Comparison of ENCODE assay signal across 10 mouse cellular contexts in the genomic region with DNA sequence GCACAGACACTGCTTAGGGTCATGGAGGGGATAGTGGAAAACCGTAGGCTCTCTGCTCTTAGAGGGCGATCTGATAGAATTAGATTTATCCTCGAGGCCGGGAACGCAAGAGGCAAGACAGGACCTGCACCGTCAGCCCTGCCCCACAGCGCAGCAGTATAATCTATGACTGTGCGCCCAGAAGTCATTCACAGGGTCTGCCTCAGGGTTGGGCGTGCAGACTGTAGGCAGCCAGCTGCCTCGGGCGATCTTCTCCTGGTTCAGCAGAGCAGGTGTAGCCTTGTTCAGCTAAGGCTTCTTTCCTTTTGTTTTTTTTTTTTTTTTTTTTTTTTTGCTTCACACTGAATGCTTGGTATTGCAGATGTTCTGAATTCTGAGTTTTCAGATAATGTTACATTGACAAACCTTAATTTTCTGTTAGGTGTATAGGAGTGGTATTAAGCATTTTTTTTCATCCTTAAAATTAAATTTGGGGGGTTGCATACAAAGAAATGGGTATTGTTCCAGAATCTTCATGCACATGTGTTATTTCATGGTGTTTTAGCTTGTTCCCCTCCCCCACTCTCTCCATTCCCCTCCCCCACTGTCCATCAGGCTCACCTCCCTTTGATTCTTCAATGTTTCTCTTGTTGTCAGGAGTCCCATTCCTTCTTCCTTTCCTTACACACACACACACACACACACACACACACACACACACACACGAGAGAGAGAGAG. TPM values are rescaled to one million over a fixed set of nuclear protein-coding genes. Genes with fewer than 3 reads are reported as not detected.
DNase-seq lines count a peak whose midpoint lies in the region; ATAC-seq lines count a peak whose summit lies in the region.
"Had no signal": no experiment of that assay in that cellular context is flagged by ENCODE, and none has a peak within 500 bp of the region (broad histone marks: within the 10 kb centered on the region; RNA-seq: fewer than 3 reads in every experiment).

No protein-coding gene starts in this region.

- no peak for ATAC-seq in heart, embryonic 15.5 days (replicated peaks; ENCODE audit: insufficient number of reproducible peaks, insufficient read depth, low FRiP score, low read depth)
- ATAC-seq in neural tube, embryonic 12.5 days (ENCODE audit: low FRiP score, low read depth) = no peak
- ATAC-seq in embryonic facial prominence, embryonic 14.5 days (ENCODE audit: low read depth) = no peak

- H3K9ac ChIP-seq in heart, embryonic 15.5 days = no peak overlapping the region
- H3K9ac ChIP-seq in neural tube, embryonic 12.5 days = no peak overlapping the region
- H3K9ac ChIP-seq in embryonic facial prominence, embryonic 14.5 days (ENCODE audit: low read depth, low read length) = no peak overlapping the region

- no peaks in the 10 kb centered on the region for H3K27me3 ChIP-seq in heart, embryonic 15.5 days
- H3K27me3 ChIP-seq in neural tube, embryonic 12.5 days (replicated peaks) = no peaks in the 10 kb centered on the region
- no peaks in the 10 kb centered on the region for H3K27me3 ChIP-seq in embryonic facial prominence, embryonic 14.5 days (replicated peaks; ENCODE audit: control insufficient read depth, insufficient read depth, low read length)

- H3K27ac ChIP-seq in heart, embryonic 15.5 days = no peak overlapping the region
- no peak overlapping the region for H3K27ac ChIP-seq in neural tube, embryonic 12.5 days
- H3K27ac ChIP-seq in embryonic facial prominence, embryonic 14.5 days (replicated peaks; ENCODE audit: low read depth, low read length) = no peak overlapping the region
- H3K27ac ChIP-seq: heart, adult 2 months had no signal

- H3K4me2 ChIP-seq in heart, embryonic 15.5 days = 0 out of 2 replicates have a peak overlapping the region, but pooled peaks have one; percentile 2
- 0 out of 2 replicates have a peak overlapping the region, but pooled peaks have one; percentile 16 for H3K4me2 ChIP-seq in neural tube, embryonic 12.5 days (replicated peaks)
- H3K4me2 ChIP-seq in embryonic facial prominence, embryonic 14.5 days (ENCODE audit: low read depth, low read length) = no peak overlapping the region

- no peaks in the 10 kb centered on the region for H3K36me3 ChIP-seq in heart, embryonic 15.5 days
- H3K36me3 ChIP-seq in neural tube, embryonic 12.5 days = no peaks in the 10 kb centered on the region
- no peaks in the 10 kb centered on the region for H3K36me3 ChIP-seq in embryonic facial prominence, embryonic 14.5 days (ENCODE audit: control insufficient read depth, insufficient read depth, low read length)

- no peak for DNase-seq in heart, postnatal 4 days
- DNase-seq in neural tube, embryonic 10.5 days (ENCODE audit: extremely low spot score, low spot score) = no peak
- peak; percentile 72 for DNase-seq in embryonic facial prominence, embryonic 14.5 days (ENCODE audit: low spot score)
- DNase-seq in thymus, postnatal 36 days = peak; percentile 54 to 77
- DNase-seq in lung, postnatal 4 days = no peak
- DNase-seq in spleen, adult 18-20 months = no peak
- DNase-seq: heart, adult 2 months; lung, postnatal 14 days had no signal

- 46% methylated on average over 11 of the region's 12 CpGs for WGBS in heart, embryonic 15.5 days
- WGBS in neural tube, embryonic 12.5 days = 34% methylated on average over 11 of the region's 12 CpGs
- 44% methylated on average over 11 of the region's 12 CpGs for WGBS in embryonic facial prominence, embryonic 14.5 days

- no peaks in the 10 kb centered on the region for H3K9me3 ChIP-seq in heart, embryonic 15.5 days (replicated peaks)
- H3K9me3 ChIP-seq in neural tube, embryonic 12.5 days = no peaks in the 10 kb centered on the region
- H3K9me3 ChIP-seq in embryonic facial prominence, embryonic 14.5 days (ENCODE audit: control insufficient read depth, low read length) = no peaks in the 10 kb centered on the region

- peaks cover 10% of the 10 kb centered on the region for H3K4me1 ChIP-seq in heart, embryonic 15.5 days (replicated peaks)
- H3K4me1 ChIP-seq in neural tube, embryonic 12.5 days = peaks cover 3% of the 10 kb centered on the region; the same call in 1 of the 2 replicates
- peaks cover 7% of the 10 kb centered on the region; the same call in 1 of the 2 replicates for H3K4me1 ChIP-seq in embryonic facial prominence, embryonic 14.5 days (ENCODE audit: control insufficient read depth, insufficient read depth, low read length)

- no peak overlapping the region for H3K4me3 ChIP-seq in heart, embryonic 15.5 days
- no peak overlapping the region for H3K4me3 ChIP-seq in neural tube, embryonic 12.5 days
- H3K4me3 ChIP-seq in embryonic facial prominence, embryonic 14.5 days (ENCODE audit: low read depth, low read length) = no peak overlapping the region
- H3K4me3 ChIP-seq: heart, adult 2 months had no signal

RNA-seq across cellular contexts. Expression of a gene that starts 4.7 kb away (rescaled TPM):
- polyA plus RNA-seq in heart, embryonic 15.5 days (2015; fragmentation: Nextera tagmentation; extraction: Ambion mirVana) = 10.8 and 14.5 TPM in 2 replicates
- 10 to 100 TPM; 27.0 to 28.1 TPM for total RNA-seq in heart, postnatal 4 days (2021)
- polyA plus RNA-seq in neural tube, embryonic 12.5 days (2016; fragmentation: Nextera tagmentation; extraction: Ambion mirVana) = 37.8 and 40.8 TPM in 2 replicates
- 24.6 and 25.0 TPM in 2 replicates for polyA plus RNA-seq in embryonic facial prominence, embryonic 14.5 days (2014; fragmentation: Nextera tagmentation; extraction: Ambion mirVana)

Comparison
In these comparisons a context has a peak if more than half of its experiments do, and no peak if none do; other contexts are left out.
1. DNase-seq: peak in embryonic facial prominence, embryonic 14.5 days (single experiment) and thymus, postnatal 36 days (2 of 2); none in heart, postnatal 4 days (single experiment), neural tube, embryonic 10.5 days (single experiment), lung, postnatal 4 days (0 of 2) and spleen, adult 18-20 months (0 of 2).